In genomic region chr12:41315871-41316270, GRCm38 (mm10) we compare ENCODE assay signal across 28 mouse cellular contexts.
A peak's percentile ranks its signal among the peaks of the same experiment; 100 is the strongest.
DNase-seq lines count a peak whose midpoint lies in the region; ATAC-seq and TF ChIP-seq lines count a peak whose summit lies in the region.
"Had no signal": no experiment of that assay in that cellular context is flagged by ENCODE, and none has a peak within 500 bp of the region (broad histone marks: within the 10 kb centered on the region; RNA-seq: fewer than 3 reads in every experiment).

No protein-coding gene starts in this region.

- no peaks in the 10 kb centered on the region for H3K27me3 ChIP-seq in forebrain, embryonic 14.5 days (replicated peaks; ENCODE audit: control insufficient read depth, insufficient read depth, low read length)
- H3K27me3 ChIP-seq in forebrain, embryonic 15.5 days = no peaks in the 10 kb centered on the region
- no peaks in the 10 kb centered on the region for H3K27me3 ChIP-seq in lung, postnatal 0 days (replicated peaks; ENCODE audit: insufficient read depth, low read length)
- no peaks in the 10 kb centered on the region for H3K27me3 ChIP-seq in neural tube, embryonic 14.5 days (ENCODE audit: control insufficient read depth, insufficient read depth, low read length)
- H3K27me3 ChIP-seq in neural tube, embryonic 15.5 days (replicated peaks) = no peaks in the 10 kb centered on the region
- no peaks in the 10 kb centered on the region for H3K27me3 ChIP-seq in heart, adult 2 months (ENCODE audit: control insufficient read depth, insufficient read depth, low read length)
- H3K27me3 ChIP-seq: embryonic facial prominence, embryonic 13.5 days; heart, embryonic 15.5 days; intestine, embryonic 15.5 days; limb, embryonic 12.5 days; liver, embryonic 15.5 days; lung, embryonic 15.5 days; neural tube, embryonic 12.5 days had no signal

- no peak overlapping the region for H3K4me2 ChIP-seq in forebrain, embryonic 14.5 days (ENCODE audit: low read length)
- no peak overlapping the region for H3K4me2 ChIP-seq in forebrain, embryonic 15.5 days (replicated peaks)
- no peak overlapping the region for H3K4me2 ChIP-seq in lung, postnatal 0 days (replicated peaks; ENCODE audit: low read depth, low read length)
- no peak overlapping the region for H3K4me2 ChIP-seq in neural tube, embryonic 14.5 days (ENCODE audit: low read depth, low read length)
- no peak overlapping the region for H3K4me2 ChIP-seq in neural tube, embryonic 15.5 days
- H3K4me2 ChIP-seq: heart, embryonic 15.5 days; intestine, embryonic 15.5 days; liver, embryonic 15.5 days; lung, embryonic 15.5 days had no signal

- no peak overlapping the region for H3K4me3 ChIP-seq in forebrain, embryonic 14.5 days (ENCODE audit: low read depth, low read length)
- no peak overlapping the region for H3K4me3 ChIP-seq in forebrain, embryonic 15.5 days
- no peak overlapping the region for H3K4me3 ChIP-seq in lung, postnatal 0 days (ENCODE audit: low read depth, low read length)
- H3K4me3 ChIP-seq in neural tube, embryonic 14.5 days (ENCODE audit: low read depth, low read length) = no peak overlapping the region
- H3K4me3 ChIP-seq in neural tube, embryonic 15.5 days (replicated peaks) = no peak overlapping the region
- H3K4me3 ChIP-seq in heart, adult 2 months = no peak overlapping the region
- H3K4me3 ChIP-seq: embryonic facial prominence, embryonic 13.5 days; heart, embryonic 10.5 days; heart, embryonic 15.5 days; intestine, embryonic 15.5 days; layer of hippocampus, adult 2 months; left cerebral cortex, adult 2 months; limb, embryonic 12.5 days; liver, embryonic 15.5 days; lung, embryonic 15.5 days; neural tube, embryonic 12.5 days had no signal

- no peak overlapping the region for H3K9ac ChIP-seq in forebrain, embryonic 14.5 days (ENCODE audit: low read length)
- H3K9ac ChIP-seq in forebrain, embryonic 15.5 days (replicated peaks) = no peak overlapping the region
- H3K9ac ChIP-seq in lung, postnatal 0 days (replicated peaks; ENCODE audit: low read depth) = no peak overlapping the region
- no peak overlapping the region for H3K9ac ChIP-seq in neural tube, embryonic 14.5 days (replicated peaks; ENCODE audit: low read depth, low read length)
- H3K9ac ChIP-seq in neural tube, embryonic 15.5 days (replicated peaks) = no peak overlapping the region
- H3K9ac ChIP-seq in heart, adult 2 months (ENCODE audit: low read depth, low read length) = no peak overlapping the region
- H3K9ac ChIP-seq: heart, embryonic 15.5 days; intestine, embryonic 15.5 days; limb, embryonic 12.5 days; liver, embryonic 15.5 days; lung, embryonic 15.5 days; neural tube, embryonic 12.5 days had no signal

- ATAC-seq in forebrain, embryonic 14.5 days = peak; percentile 38; the same call in 1 of the 2 replicates
- no peak for ATAC-seq in forebrain, embryonic 15.5 days (replicated peaks)
- no peak for ATAC-seq in lung, postnatal 0 days
- 0 out of 2 replicates have a peak, but pooled peaks have one; percentile 65 for ATAC-seq in neural tube, embryonic 14.5 days (ENCODE audit: low read depth)
- no peak for ATAC-seq in neural tube, embryonic 15.5 days (ENCODE audit: low FRiP score)
- ATAC-seq: CD4-positive, CD25-positive, alpha-beta regulatory T cell, adult 4 months; intestine, embryonic 15.5 days had no signal

- 57% methylated on average over 4 of the region's 4 CpGs for WGBS in forebrain, embryonic 14.5 days
- 69% methylated on average over 4 of the region's 4 CpGs for WGBS in forebrain, embryonic 15.5 days
- WGBS in lung, postnatal 0 days = 89% methylated on average over 4 of the region's 4 CpGs
- 76% methylated on average over 4 of the region's 4 CpGs for WGBS in neural tube, embryonic 14.5 days
- 82% methylated on average over 4 of the region's 4 CpGs for WGBS in neural tube, embryonic 15.5 days
- 84% methylated on average over 4 of the region's 4 CpGs for WGBS in heart, adult 2 months

- DNase-seq in forebrain, embryonic 14.5 days (ENCODE audit: low spot score) = no peak
- peak; percentile 1 for DNase-seq in lung, postnatal 0 days (ENCODE audit: low spot score)
- DNase-seq in lung, postnatal 14 days = no peak
- no peak for DNase-seq in heart, adult 2 months
- DNase-seq: adrenal gland, postnatal 25 days; cerebellum, adult 11-12 months; cerebellum, adult 9-11 months; gastrocnemius, postnatal 14 days; kidney, adult 2 months; kidney, postnatal 36 days; right cerebral cortex, adult 18-20 months; spleen, adult 18-20 months; thymus, postnatal 14 days had no signal

- TF ChIP-seq POLR2A in heart, adult 2 months (IDR thresholded peaks at IDR 0.05; ENCODE audit: insufficient read depth, low read depth, low read length) = no peak

- H3K9me3 ChIP-seq in forebrain, embryonic 14.5 days (replicated peaks; ENCODE audit: control insufficient read depth, low read length) = no peaks in the 10 kb centered on the region
- H3K9me3 ChIP-seq in forebrain, embryonic 15.5 days = no peaks in the 10 kb centered on the region
- H3K9me3 ChIP-seq in lung, postnatal 0 days (ENCODE audit: low read length) = no peaks in the 10 kb centered on the region
- no peaks in the 10 kb centered on the region for H3K9me3 ChIP-seq in neural tube, embryonic 14.5 days (ENCODE audit: control insufficient read depth, low read length)
- no peaks in the 10 kb centered on the region for H3K9me3 ChIP-seq in neural tube, embryonic 15.5 days (replicated peaks)
- H3K9me3 ChIP-seq: embryonic facial prominence, embryonic 13.5 days; heart, embryonic 10.5 days; heart, embryonic 15.5 days; intestine, embryonic 15.5 days; limb, embryonic 12.5 days; liver, embryonic 15.5 days; lung, embryonic 15.5 days; neural tube, embryonic 12.5 days had no signal

- H3K27ac ChIP-seq in forebrain, embryonic 14.5 days (ENCODE audit: low read depth, low read length) = no peak overlapping the region
- H3K27ac ChIP-seq in forebrain, embryonic 15.5 days (replicated peaks) = no peak overlapping the region
- H3K27ac ChIP-seq in lung, postnatal 0 days (ENCODE audit: low read length) = no peak overlapping the region
- H3K27ac ChIP-seq in neural tube, embryonic 14.5 days (ENCODE audit: low read depth, low read length) = no peak overlapping the region
- no peak overlapping the region for H3K27ac ChIP-seq in neural tube, embryonic 15.5 days (replicated peaks)
- no peak overlapping the region for H3K27ac ChIP-seq in heart, adult 2 months
- H3K27ac ChIP-seq: embryonic facial prominence, embryonic 13.5 days; heart, embryonic 10.5 days; heart, embryonic 15.5 days; intestine, embryonic 15.5 days; left cerebral cortex, adult 2 months; limb, embryonic 12.5 days; liver, embryonic 15.5 days; lung, embryonic 15.5 days; macrophage; neural tube, embryonic 12.5 days had no signal

- H3K4me1 ChIP-seq in forebrain, embryonic 14.5 days (ENCODE audit: control insufficient read depth, insufficient read depth, low read length) = peaks cover 10% of the 10 kb centered on the region
- H3K4me1 ChIP-seq in forebrain, embryonic 15.5 days = peaks cover 8% of the 10 kb centered on the region
- no peaks in the 10 kb centered on the region for H3K4me1 ChIP-seq in lung, postnatal 0 days (ENCODE audit: insufficient read depth, low read depth, low read length)
- H3K4me1 ChIP-seq in neural tube, embryonic 14.5 days (ENCODE audit: control insufficient read depth, insufficient read depth, low read length) = peaks cover 10% of the 10 kb centered on the region; the same call in 1 of the 2 replicates
- H3K4me1 ChIP-seq in neural tube, embryonic 15.5 days = peaks cover 8% of the 10 kb centered on the region
- no peaks in the 10 kb centered on the region for H3K4me1 ChIP-seq in heart, adult 2 months (ENCODE audit: control insufficient read depth, insufficient read depth, low read length)
- H3K4me1 ChIP-seq: heart, embryonic 15.5 days; liver, embryonic 15.5 days; lung, embryonic 15.5 days had no signal

- intact Hi-C loops in heart, adult 2 months (cut with DNase I) = no loop called here

- H3K36me3 ChIP-seq in forebrain, embryonic 14.5 days (ENCODE audit: control insufficient read depth, insufficient read depth, low read length) = no peaks in the 10 kb centered on the region
- no peaks in the 10 kb centered on the region for H3K36me3 ChIP-seq in forebrain, embryonic 15.5 days
- no peaks in the 10 kb centered on the region for H3K36me3 ChIP-seq in lung, postnatal 0 days (ENCODE audit: insufficient read depth, low read length)
- no peaks in the 10 kb centered on the region for H3K36me3 ChIP-seq in neural tube, embryonic 14.5 days (ENCODE audit: control insufficient read depth, insufficient read depth, low read length)
- H3K36me3 ChIP-seq in neural tube, embryonic 15.5 days = no peaks in the 10 kb centered on the region
- H3K36me3 ChIP-seq in heart, adult 2 months (ENCODE audit: control insufficient read depth, insufficient read depth, low read length) = no peaks in the 10 kb centered on the region
- H3K36me3 ChIP-seq: embryonic facial prominence, embryonic 13.5 days; heart, embryonic 10.5 days; heart, embryonic 15.5 days; intestine, embryonic 15.5 days; limb, embryonic 12.5 days; liver, embryonic 15.5 days; lung, embryonic 15.5 days; neural tube, embryonic 12.5 days had no signal

- TF ChIP-seq EP300 in lung, postnatal 0 days (IDR thresholded peaks at IDR 0.05) = no peak
- TF ChIP-seq EP300 in heart, adult 2 months (IDR thresholded peaks at IDR 0.05; ENCODE audit: insufficient read depth, low read depth, low read length) = no peak

- no peak for TF ChIP-seq CTCF in lung, postnatal 0 days (IDR thresholded peaks at IDR 0.05)
- TF ChIP-seq CTCF in heart, adult 2 months (IDR thresholded peaks at IDR 0.05) = no peak

- H3K79me2 ChIP-seq in heart, adult 2 months (replicated peaks; ENCODE audit: control insufficient read depth, insufficient read depth, low read length) = no peaks in the 10 kb centered on the region

Comparison
In these comparisons a context has a peak if more than half of its experiments do, and no peak if none do; other contexts are left out.
1. ATAC-seq: peak in forebrain, embryonic 14.5 days (single experiment) and neural tube, embryonic 14.5 days (single experiment); none in forebrain, embryonic 15.5 days (single experiment), lung, postnatal 0 days (single experiment) and neural tube, embryonic 15.5 days (single experiment).